Mouse (Mus musculus): ENCODE data around the gene Fshb.

Gene Fshb

GRCm38 (mm10) chr2:107059556-107059955, at the start of gene Fshb:
Fshb (minus strand) TSS chr2:107059656.
- DNase-seq (ENCODE audit: low read depth in 2 of 2, low spot score in 2 of 2): no peak

DNA sequence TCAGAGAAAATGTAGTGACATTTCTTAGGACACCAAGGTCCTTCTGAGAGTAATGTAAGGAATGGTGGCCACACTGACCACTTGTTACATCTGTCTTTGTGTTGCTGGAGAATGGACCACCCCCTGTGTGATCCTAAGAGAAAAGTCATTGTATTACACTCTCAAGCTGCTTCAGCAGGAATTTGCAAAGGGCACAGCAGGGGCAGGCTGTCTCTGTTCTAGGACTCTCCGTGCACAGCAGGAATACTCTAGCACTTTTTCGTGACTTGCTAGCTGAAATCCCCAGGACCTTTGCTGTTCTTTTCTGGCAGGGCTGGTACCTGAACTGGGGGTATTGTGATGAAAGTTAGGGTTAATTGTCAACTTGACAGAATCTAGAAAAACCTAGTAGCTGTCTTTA, 24.8 kb upstream of the Fshb start:
- DNase-seq (ENCODE audit: low read depth in 2 of 2, low spot score in 2 of 2): no peak

DNA sequence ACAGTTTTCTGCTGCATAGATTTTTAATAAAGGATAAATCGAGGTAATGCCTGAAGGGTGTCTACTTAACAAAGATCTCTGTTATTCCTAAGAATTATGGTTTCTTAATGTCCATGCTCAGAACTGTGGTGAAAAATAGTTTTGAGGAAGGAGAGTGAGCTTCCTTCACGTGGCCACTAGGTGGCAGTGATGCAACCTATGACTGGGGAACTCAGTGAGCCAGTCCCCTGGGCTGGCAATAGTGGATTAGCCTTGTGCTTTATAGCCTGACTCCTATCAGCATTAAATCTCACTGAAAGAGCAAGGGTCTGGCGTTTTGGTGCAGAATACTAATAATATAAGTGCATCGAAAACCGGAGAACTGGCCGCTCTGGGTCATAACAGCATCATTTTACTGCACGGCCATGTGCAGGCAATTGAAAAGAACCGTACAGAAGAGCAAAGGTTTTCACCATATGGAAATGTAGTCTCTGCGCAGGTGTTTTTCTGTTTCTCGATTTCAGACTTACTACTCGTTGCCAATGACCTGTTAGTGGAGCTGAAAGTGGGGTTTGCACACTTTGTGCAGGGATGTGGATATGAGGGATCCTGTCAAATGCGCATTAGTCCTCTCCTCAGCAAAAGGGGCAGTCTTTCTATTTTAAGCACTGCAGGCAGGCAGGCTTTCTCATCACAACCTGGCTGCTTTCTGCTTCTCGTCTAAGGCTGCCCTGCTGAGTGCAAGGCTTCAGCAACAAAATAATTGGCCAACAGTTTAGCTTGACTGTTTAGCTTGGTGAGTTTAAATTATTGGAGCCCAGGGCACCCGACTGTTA, 23.8 kb upstream of the Fshb start:
- no peak for DNase-seq (ENCODE audit: low read depth in 2 of 2, low spot score in 2 of 2)

GRCm38 (mm10) chr2:107063260-107063659, 3.8 kb upstream of the Fshb start:
- no peak for DNase-seq (ENCODE audit: low read depth in 2 of 2, low spot score in 2 of 2)

DNA sequence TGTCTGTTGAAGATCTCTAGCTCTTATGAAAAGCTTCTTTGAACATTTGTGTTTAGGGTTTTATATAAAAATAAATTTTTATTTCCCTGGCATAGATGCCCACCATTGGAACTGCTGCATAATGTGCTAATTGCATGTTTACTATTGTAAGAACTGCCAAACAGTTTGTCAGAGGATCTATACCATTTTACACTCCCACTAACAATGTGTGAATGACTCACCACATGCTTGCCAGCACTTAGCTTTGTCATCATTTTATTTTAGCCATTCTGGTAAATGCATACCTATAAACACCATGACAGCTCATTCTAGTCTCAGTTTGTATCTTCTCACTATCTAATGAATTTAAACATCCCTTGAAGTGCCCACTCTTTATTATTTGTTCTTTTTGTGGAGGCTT, 13.5 kb downstream of the Fshb start:
- no peak for DNase-seq (ENCODE audit: low read depth in 2 of 2, low spot score in 2 of 2)

- DNase-seq (ENCODE audit: low read depth in 2 of 2, low spot score in 2 of 2): no peak
These were observed 18.6 kb downstream of the Fshb start for GRCm38 (mm10) chr2:107040816-107041215.

GRCm38 (mm10) chr2:107035980-107036379, 23.5 kb downstream of the Fshb start:
- DNase-seq (ENCODE audit: low read depth in 2 of 2, low spot score in 2 of 2): no peak

DNA sequence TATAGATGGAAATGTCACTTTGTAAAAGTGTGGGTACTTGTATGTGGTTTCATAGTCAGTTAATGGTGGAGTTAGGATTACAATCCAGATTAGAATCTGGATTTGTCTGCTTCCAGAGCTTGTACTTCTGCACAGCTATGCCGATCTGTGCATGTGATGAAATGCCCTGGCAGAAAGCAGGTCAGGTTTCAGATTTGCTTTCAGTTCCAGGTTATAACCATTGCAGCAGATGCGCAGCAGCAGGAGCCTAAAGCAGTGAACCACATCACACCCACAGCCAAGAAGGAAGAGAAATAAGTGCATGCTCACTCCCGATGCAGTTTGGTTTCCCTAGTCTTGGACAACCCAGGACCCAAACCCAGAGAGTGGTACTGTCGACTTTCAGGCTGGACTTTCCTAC, 34.8 kb downstream of the Fshb start:
- no peak for DNase-seq (ENCODE audit: low read depth in 2 of 2, low spot score in 2 of 2)

DNA sequence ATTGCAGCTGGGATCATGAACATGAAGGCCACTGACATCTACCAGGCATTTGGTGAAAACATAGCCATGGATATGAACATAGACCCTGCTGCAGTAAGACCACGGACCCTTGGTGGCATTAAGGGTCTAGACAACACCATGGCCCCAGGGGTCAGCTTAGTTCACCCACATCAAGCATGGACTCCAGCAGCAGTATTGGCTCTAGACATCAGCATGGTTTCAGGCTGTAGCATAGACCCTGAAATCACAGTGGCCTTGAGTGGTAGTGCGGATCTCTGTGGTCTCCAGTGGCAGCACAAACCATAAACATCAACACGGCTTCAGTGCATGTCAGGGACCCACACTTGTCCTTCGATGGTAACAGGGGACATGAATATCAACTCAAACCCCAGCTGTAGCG, 36.7 kb downstream of the Fshb start:
- no peak for DNase-seq (ENCODE audit: low read depth in 2 of 2, low spot score in 2 of 2)

GRCm38 (mm10) chr2:107019331-107019730, 40.1 kb downstream of the Fshb start:
- DNase-seq (ENCODE audit: low read depth in 2 of 2, low spot score in 2 of 2): no peak

GRCm38 (mm10) chr2:107013161-107013560, 46.3 kb downstream of the Fshb start:
- DNase-seq (ENCODE audit: low read depth in 2 of 2, low spot score in 2 of 2): no peak

- DNase-seq (ENCODE audit: low read depth in 2 of 2, low spot score in 2 of 2): no peak
These were observed 47.1 kb downstream of the Fshb start for GRCm38 (mm10) chr2:107012318-107012717.

DNA sequence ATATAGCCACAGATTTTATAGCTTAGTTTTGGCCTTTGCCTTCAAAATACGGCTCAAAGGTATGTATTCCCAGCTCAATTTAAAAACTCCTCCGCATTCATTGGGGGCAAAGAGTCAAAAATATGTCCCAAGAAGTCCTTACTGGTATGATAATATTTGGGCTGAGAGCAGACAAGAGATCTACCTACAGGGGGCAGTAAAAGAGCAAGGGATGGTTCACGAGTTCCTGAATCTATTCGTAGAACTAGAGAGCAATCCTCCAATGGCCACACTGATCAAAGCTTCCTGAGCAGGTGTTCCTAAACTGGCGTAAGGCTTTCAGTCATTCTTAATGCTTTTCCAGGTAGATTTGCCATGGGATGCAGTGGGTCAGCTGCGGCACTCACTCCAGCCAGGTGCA, 49.3 kb downstream of the Fshb start:
- no peak for DNase-seq (ENCODE audit: low read depth in 2 of 2, low spot score in 2 of 2)

- no peak for DNase-seq (ENCODE audit: low read depth in 2 of 2, low spot score in 2 of 2)
These were observed 53.1 kb downstream of the Fshb start for GRCm38 (mm10) chr2:107006378-107006777.
